Mouse (Mus musculus) thymus, adult 18-20 months (tissue): Measurements from ENCODE around the gene C130026I21Rik.
A peak's percentile ranks its signal among the peaks of the same experiment; 100 is the strongest.
"Not testable (repeated sequence)": the region's sequence is repeated elsewhere in the genome, so short reads cannot be mapped to it uniquely, and the experiment has no call there.

ENCODE experiments used
- DNase-seq, 2 experiments: peaks; one replicate each; pipeline ENCODE4 v3.0.0; 2022; ENCODE audit warnings: mixed read lengths in 2 of 2

Gene C130026I21Rik

GRCm38 (mm10) chr1:85118341-85118740 is 152.0 kb downstream of the C130026I21Rik start:
- DNase-seq = not testable (repeated sequence)

DNA sequence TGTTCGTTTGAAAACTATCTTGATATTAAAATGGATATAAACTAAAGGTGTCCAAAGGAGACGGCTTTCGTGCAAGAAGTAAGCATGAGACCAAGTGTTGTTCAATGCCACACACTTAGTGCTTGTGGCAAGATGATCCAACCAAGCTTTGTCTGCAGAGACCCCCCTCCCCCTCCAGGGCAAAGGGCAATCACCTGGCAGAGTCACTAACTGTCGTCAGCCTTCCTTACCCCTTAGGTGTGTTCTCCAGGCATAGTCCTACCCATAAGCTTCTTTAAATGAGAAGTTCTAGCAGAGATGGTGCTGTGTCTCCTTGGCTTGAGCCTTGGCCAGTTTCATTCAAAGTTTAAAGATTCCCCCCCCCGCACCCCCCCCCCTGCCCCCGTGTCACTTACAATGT is 152.8 kb downstream of the C130026I21Rik start:
- DNase-seq = not testable (repeated sequence)

DNA sequence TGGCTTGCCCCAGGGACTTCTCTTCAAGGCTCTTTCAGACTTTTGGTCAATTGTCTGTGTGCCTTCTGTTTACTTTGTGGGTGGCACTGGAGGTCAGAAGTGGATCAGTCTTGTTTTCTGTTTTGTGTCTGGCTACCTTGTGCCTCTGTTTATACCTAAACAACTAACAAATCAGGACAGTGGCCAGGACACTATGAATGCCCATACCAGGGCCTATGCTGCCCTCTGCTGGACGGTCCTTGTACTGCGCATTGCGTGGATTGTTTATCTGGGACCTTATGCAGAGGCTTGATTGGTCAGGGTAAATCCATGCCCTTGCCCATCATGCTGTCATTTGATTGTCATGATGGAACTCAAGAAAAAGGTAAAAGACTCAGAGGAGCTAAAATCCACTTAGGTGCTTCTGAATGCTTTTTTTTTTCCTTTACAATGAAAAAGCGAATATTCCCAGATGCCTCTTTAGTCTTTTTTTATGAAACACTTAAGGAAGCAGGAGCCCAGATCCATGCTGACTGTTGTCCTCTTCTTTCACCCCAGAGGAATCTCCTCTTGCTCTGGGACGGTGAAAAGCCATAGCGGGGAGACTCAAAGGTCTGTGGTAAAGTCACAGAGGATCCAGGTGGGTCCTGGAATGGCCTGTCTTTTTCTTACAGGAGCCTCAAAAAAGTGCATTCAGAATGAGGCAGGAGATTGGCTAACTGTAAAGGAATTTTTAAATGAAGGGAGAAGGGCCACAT is 155.5 kb downstream of the C130026I21Rik start:
- not testable (repeated sequence) for DNase-seq

GRCm38 (mm10) chr1:85114078-85114477 is 156.3 kb downstream of the C130026I21Rik start:
- peak in 1 of 2 experiments; percentile 7 for DNase-seq

GRCm38 (mm10) chr1:85112889-85113288 is 157.5 kb downstream of the C130026I21Rik start:
- not testable (repeated sequence) for DNase-seq

DNA sequence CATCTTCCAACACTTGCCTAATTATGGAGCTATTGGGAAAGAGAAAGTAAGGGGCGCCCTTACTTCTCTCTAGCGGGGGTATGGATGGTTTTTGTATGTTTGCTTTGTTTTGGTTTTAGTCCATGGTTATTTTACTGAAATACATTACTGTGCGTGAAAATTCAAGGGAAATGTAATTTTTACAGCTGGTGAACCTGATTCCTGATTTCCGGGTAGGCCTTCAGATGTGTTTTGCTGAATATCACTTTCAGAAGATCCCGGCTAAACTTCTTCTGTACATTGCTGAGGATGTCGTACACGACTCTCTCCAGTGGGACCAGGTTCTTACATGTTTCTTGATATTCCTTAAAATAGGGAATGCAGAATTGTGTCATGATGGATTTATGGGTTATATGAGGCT is 158.1 kb downstream of the C130026I21Rik start:
- DNase-seq = not testable (repeated sequence)

GRCm38 (mm10) chr1:85111572-85111971 is 158.8 kb downstream of the C130026I21Rik start:
- peak in 1 of 2 experiments; percentile 35 for DNase-seq

DNA sequence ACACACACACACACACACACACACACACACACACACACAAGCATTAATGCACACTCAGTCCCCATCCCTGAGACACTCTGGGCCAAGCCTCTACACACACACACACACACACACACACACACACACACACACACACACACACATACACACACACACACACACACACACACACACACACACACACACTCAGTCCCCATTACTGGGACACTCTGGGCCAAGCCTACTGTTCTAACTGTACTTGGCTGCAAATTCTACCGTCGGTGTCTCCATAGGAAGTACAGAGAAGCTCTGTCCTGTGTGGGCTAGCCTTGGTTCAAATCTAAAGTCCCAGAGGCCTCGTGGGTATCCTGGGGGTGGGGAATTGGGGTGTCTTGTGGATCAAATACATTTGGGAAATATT is 159.5 kb downstream of the C130026I21Rik start:
- DNase-seq = not testable (repeated sequence)

- DNase-seq = not testable (repeated sequence)
Observed at GRCm38 (mm10) chr1:85109753-85110152, 160.6 kb downstream of the C130026I21Rik start, which contains the start of gene A530032D15Rik. A530032D15Rik (minus strand) TSS chr1:85109853.

- DNase-seq = not testable (repeated sequence)
Observed at GRCm38 (mm10) chr1:85106013-85106412, 164.4 kb downstream of the C130026I21Rik start.

DNA sequence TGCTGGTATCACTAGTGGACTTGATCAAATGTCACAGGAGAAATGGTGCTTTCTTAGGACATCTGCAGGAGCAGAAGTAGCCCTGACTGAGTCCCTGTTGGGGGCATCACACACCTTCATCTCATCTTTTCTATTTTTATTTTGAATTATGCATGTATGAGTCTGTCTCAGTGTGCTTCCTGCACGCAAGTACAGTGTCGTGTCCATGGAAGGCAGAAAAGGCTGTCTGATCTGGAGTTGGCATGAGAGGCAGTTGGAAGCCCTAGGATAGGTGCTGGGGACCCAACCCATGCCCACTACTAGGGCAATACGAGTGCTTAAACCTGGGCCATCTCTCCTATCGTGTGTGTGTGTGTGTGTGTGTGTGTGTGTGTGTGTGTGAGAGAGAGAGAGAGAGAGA is 165.0 kb downstream of the C130026I21Rik start:
- peak in 1 of 2 experiments; percentile 17 for DNase-seq

DNA sequence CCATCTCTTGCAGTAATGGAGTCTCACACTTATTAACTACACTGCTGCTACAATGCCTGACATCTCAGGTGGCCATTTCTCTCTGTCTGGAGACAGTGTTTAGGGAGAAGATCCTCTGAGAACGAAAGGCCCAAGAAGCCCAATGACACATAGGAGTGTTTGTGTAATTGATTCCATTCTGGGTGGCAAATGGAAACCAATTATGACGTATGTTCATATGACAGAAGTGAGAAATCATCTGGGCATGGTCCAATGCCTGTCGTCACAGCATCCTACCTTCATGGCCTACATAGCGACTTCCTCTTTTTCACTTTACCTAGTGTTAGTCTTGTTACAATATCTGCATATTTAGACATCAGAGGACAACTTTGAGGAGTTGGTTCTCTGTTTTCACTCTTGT is 168.6 kb downstream of the C130026I21Rik start:
- DNase-seq = peak in 1 of 2 experiments; percentile 12

- not testable (repeated sequence) for DNase-seq
Observed at GRCm38 (mm10) chr1:85099864-85100263, 170.5 kb downstream of the C130026I21Rik start, which contains the start of gene Gm10553. Gm10553 (plus strand) TSS chr1:85100164.

- not testable (repeated sequence) for DNase-seq
Observed at GRCm38 (mm10) chr1:85099081-85099480, 171.3 kb downstream of the C130026I21Rik start.

GRCm38 (mm10) chr1:85093011-85093572 is 177.3 kb downstream of the C130026I21Rik start:
- DNase-seq = not testable (repeated sequence)

- not testable (repeated sequence) for DNase-seq
Observed at GRCm38 (mm10) chr1:85092169-85092568, 178.2 kb downstream of the C130026I21Rik start.

- not testable (repeated sequence) for DNase-seq
Observed at GRCm38 (mm10) chr1:85086211-85086610, 184.2 kb downstream of the C130026I21Rik start.

GRCm38 (mm10) chr1:85084803-85085202 is 185.6 kb downstream of the C130026I21Rik start:
- not testable (repeated sequence) for DNase-seq

- not testable (repeated sequence) for DNase-seq
Observed at GRCm38 (mm10) chr1:85073099-85073498, 197.3 kb downstream of the C130026I21Rik start.

- not testable (repeated sequence) for DNase-seq
Observed at GRCm38 (mm10) chr1:85071690-85072089, 198.7 kb downstream of the C130026I21Rik start.

- DNase-seq = not testable (repeated sequence)
Observed at GRCm38 (mm10) chr1:85035801-85036200, 234.6 kb downstream of the C130026I21Rik start.

- not testable (repeated sequence) for DNase-seq
Observed at GRCm38 (mm10) chr1:85034394-85034793, 236.0 kb downstream of the C130026I21Rik start.

- not testable (repeated sequence) for DNase-seq
Observed at GRCm38 (mm10) chr1:85033616-85034015, 236.8 kb downstream of the C130026I21Rik start.

- DNase-seq = not testable (repeated sequence)
Observed at GRCm38 (mm10) chr1:85030211-85030610, 240.2 kb downstream of the C130026I21Rik start.
